Mouse (Mus musculus): ENCODE results near the gene 2700081O15Rik. TPM values are rescaled to one million over a fixed set of nuclear protein-coding genes. Genes with fewer than 3 reads are reported as not detected.
A peak's percentile ranks its signal among the peaks of the same experiment; 100 is the strongest.

The 2700081O15Rik gene
- polyA plus RNA-seq, 1 experiment from 2014 or later: 15.4 TPM

- no peak overlapping the region for H3K4me2 ChIP-seq (replicated peaks)
- no peak overlapping the region for H3K9ac ChIP-seq (replicated peaks)
- no peak overlapping the region for H3K4me3 ChIP-seq
- no peak for ATAC-seq (ENCODE audit: low FRiP score, low read depth)
- peaks cover 41% of the 10 kb centered on the region for H3K36me3 ChIP-seq
- H3K27me3 ChIP-seq: no peaks in the 10 kb centered on the region
- no peaks in the 10 kb centered on the region for H3K9me3 ChIP-seq
- H3K27ac ChIP-seq (replicated peaks): no peak overlapping the region
- H3K4me1 ChIP-seq: 0 out of 2 replicates have a peak, but pooled peaks cover 3% of the 10 kb centered on the region
- WGBS: 92% methylated on average over 1 of the region's 1 CpGs
Observed at GRCm38 (mm10) chr19:7445596-7445995, 28.2 kb downstream of the 2700081O15Rik start.

- WGBS: 93% methylated on average over 2 of the region's 2 CpGs
- no peaks in the 10 kb centered on the region for H3K27me3 ChIP-seq
- no peak for ATAC-seq (ENCODE audit: low FRiP score, low read depth)
Observed at GRCm38 (mm10) chr19:7456803-7457202, 39.4 kb downstream of the 2700081O15Rik start.

GRCm38 (mm10) chr19:7458901-7459300, 41.5 kb downstream of the 2700081O15Rik start:
- no peak overlapping the region for H3K27ac ChIP-seq (replicated peaks)
- H3K4me1 ChIP-seq: no peaks in the 10 kb centered on the region; the same call in 1 of the 2 replicates
- peaks cover 30% of the 10 kb centered on the region; the same call in 1 of the 2 replicates for H3K36me3 ChIP-seq
- no peak overlapping the region for H3K4me2 ChIP-seq (replicated peaks)
- ATAC-seq (ENCODE audit: low FRiP score, low read depth): no peak
- H3K9me3 ChIP-seq: no peaks in the 10 kb centered on the region
- no peak overlapping the region for H3K9ac ChIP-seq (replicated peaks)
- H3K4me3 ChIP-seq: no peak overlapping the region
- H3K27me3 ChIP-seq: no peaks in the 10 kb centered on the region

More at GRCm38 (mm10) chr19:7456803-7457202, 39.4 kb downstream of the 2700081O15Rik start:
- Histone ChIP-seq H3K4me3 (no peak overlapping the region), H3K4me2 (replicated peaks) (no peak overlapping the region), H3K4me1 (no peaks in the 10 kb centered on the region), H3K36me3 (peaks cover 25% of the 10 kb centered on the region; the same call in 1 of the 2 replicates), H3K27ac (replicated peaks) (no peak overlapping the region), H3K9ac (replicated peaks) (no peak overlapping the region), H3K9me3 (no peaks in the 10 kb centered on the region)

- Histone ChIP-seq H3K4me2 (replicated peaks) (no peak overlapping the region), H3K36me3 (peaks cover 30% of the 10 kb centered on the region; the same call in 1 of the 2 replicates), H3K4me3 (no peak overlapping the region), H3K9ac (replicated peaks) (no peak overlapping the region), H3K27me3 (no peaks in the 10 kb centered on the region), H3K27ac (replicated peaks) (no peak overlapping the region), H3K9me3 (no peaks in the 10 kb centered on the region), H3K4me1 (no peaks in the 10 kb centered on the region; the same call in 1 of the 2 replicates)
- no peak for ATAC-seq (ENCODE audit: low FRiP score, low read depth)
- 92% methylated on average over 2 of the region's 2 CpGs for WGBS
Observed at GRCm38 (mm10) chr19:7459370-7459769, 41.9 kb downstream of the 2700081O15Rik start.

GRCm38 (mm10) chr19:7467915-7468314, 50.5 kb downstream of the 2700081O15Rik start:
- H3K27me3 ChIP-seq: no peaks in the 10 kb centered on the region

GRCm38 (mm10) chr19:7470643-7471042, 53.2 kb downstream of the 2700081O15Rik start:
- Histone ChIP-seq H3K4me2 (replicated peaks) (no peak overlapping the region), H3K9me3 (no peaks in the 10 kb centered on the region), H3K4me3 (no peak overlapping the region), H3K36me3 (peaks cover 42% of the 10 kb centered on the region), H3K9ac (replicated peaks) (no peak overlapping the region), H3K27ac (replicated peaks) (no peak overlapping the region), H3K27me3 (no peaks in the 10 kb centered on the region), H3K4me1 (no peaks in the 10 kb centered on the region)
- ATAC-seq (ENCODE audit: low FRiP score, low read depth): no peak
- 99% methylated on average over 2 of the region's 2 CpGs for WGBS

More at GRCm38 (mm10) chr19:7467915-7468314, 50.5 kb downstream of the 2700081O15Rik start:
- H3K4me2 ChIP-seq (replicated peaks): no peak overlapping the region
- no peaks in the 10 kb centered on the region for H3K9me3 ChIP-seq
- H3K4me3 ChIP-seq: no peak overlapping the region
- no peaks in the 10 kb centered on the region; the same call in 1 of the 2 replicates for H3K4me1 ChIP-seq
- peaks cover 35% of the 10 kb centered on the region for H3K36me3 ChIP-seq
- no peak for ATAC-seq (ENCODE audit: low FRiP score, low read depth)
- H3K27ac ChIP-seq (replicated peaks): no peak overlapping the region
- H3K9ac ChIP-seq (replicated peaks): no peak overlapping the region

Small RNA genes lying within 50 kb of the gene (microRNA-seq; reads per million reads assigned to microRNA genes)
- gene Mir6991: 4.4 reads per million, percentile 17 among the genes with 10 or more reads in this experiment

Other genes with a start within 250 kb of the 2700081O15Rik start
- 230 and 248 TPM in 2 replicates for gene Otub1, start 211.3 kb upstream of the 2700081O15Rik start, polyA plus RNA-seq (2016; fragmentation: Nextera tagmentation; extraction: Ambion mirVana)
- gene Cox8a, start 200.0 kb upstream of the 2700081O15Rik start, polyA plus RNA-seq (2016; fragmentation: Nextera tagmentation; extraction: Ambion mirVana): 763 and 786 TPM in 2 replicates
- gene Naa40, start 176.4 kb upstream of the 2700081O15Rik start, polyA plus RNA-seq (2016; fragmentation: Nextera tagmentation; extraction: Ambion mirVana): 88.4 and 91.0 TPM in 2 replicates
- 93.7 and 96.3 TPM in 2 replicates for gene Rcor2, start 150.3 kb upstream of the 2700081O15Rik start, polyA plus RNA-seq (2016; fragmentation: Nextera tagmentation; extraction: Ambion mirVana)
- 63.8 and 68.6 TPM in 2 replicates for gene Mark2, start 75.8 kb upstream of the 2700081O15Rik start, polyA plus RNA-seq (2016; fragmentation: Nextera tagmentation; extraction: Ambion mirVana)
- gene Spindoc, start 34.6 kb upstream of the 2700081O15Rik start, polyA plus RNA-seq (2016; fragmentation: Nextera tagmentation; extraction: Ambion mirVana): 44.0 and 48.3 TPM in 2 replicates
- 481 and 529 TPM in 2 replicates for gene Rtn3, start 65.7 kb downstream of the 2700081O15Rik start, polyA plus RNA-seq (2016; fragmentation: Nextera tagmentation; extraction: Ambion mirVana)
- 7.5 and 7.6 TPM in 2 replicates for gene Atl3, start 76.4 kb downstream of the 2700081O15Rik start, polyA plus RNA-seq (2016; fragmentation: Nextera tagmentation; extraction: Ambion mirVana)
- gene Pla2g16, start 139.8 kb downstream of the 2700081O15Rik start, polyA plus RNA-seq (2016; fragmentation: Nextera tagmentation; extraction: Ambion mirVana): 2.1 and 2.3 TPM in 2 replicates
- gene Lgals12, start 189.6 kb downstream of the 2700081O15Rik start, polyA plus RNA-seq (2016; fragmentation: Nextera tagmentation; extraction: Ambion mirVana): 0.14 TPM in 1 of 2 replicates, not detected in the other
- not detected in 2 replicates for gene Hrasls5, start 194.9 kb downstream of the 2700081O15Rik start, polyA plus RNA-seq (2016; fragmentation: Nextera tagmentation; extraction: Ambion mirVana)

Measured in midbrain, embryonic 12.5 days (tissue).